Mouse (Mus musculus) limb, embryonic 15.5 days (tissue): ENCODE measurements at regions not wholly inside any gene's neighbourhood (a gene's known extent, or its start where the extent isn't known, plus 50 kb on each side); places are given as distances from the start of the nearest gene placed in this dataset.
A peak's percentile ranks its signal among the peaks of the same experiment; 100 is the strongest.
"Not testable (repeated sequence)": the region's sequence is repeated elsewhere in the genome, so short reads cannot be mapped to it uniquely, and the experiment has no call there.

Experiments
- ATAC-seq: fragments of 200-750 bp; cut with Nextera tagmentation; 2 replicates; pipeline ENCODE4 v1.8.0; 2017; ENCODE audit warnings: low read depth, moderate TSS enrichment; ENCODE audit not compliant: insufficient number of reproducible peaks, low FRiP score, low TSS enrichment
- H3K27ac ChIP-seq: fragments of 300-500 bp; sonication (generic); 2 replicates; pipeline ENCODE4 v1.5.1; 2015; ENCODE audit warnings: moderate library complexity, mild to moderate bottlenecking, inconsistent platforms
- H3K27me3 ChIP-seq: fragments of 300-500 bp; sonication (generic); 2 replicates; pipeline ENCODE4 v1.6.1; 2015; ENCODE audit warnings: inconsistent platforms
- H3K36me3 ChIP-seq: fragments of 300-500 bp; sonication (generic); 2 replicates; pipeline ENCODE4 v1.6.1; 2015; ENCODE audit warnings: inconsistent platforms
- H3K4me1 ChIP-seq: fragments of 300-500 bp; sonication (generic); 2 replicates; pipeline ENCODE4 v1.6.1; 2015; ENCODE audit warnings: inconsistent platforms
- H3K4me2 ChIP-seq: fragments of 300-500 bp; sonication (generic); 2 replicates; pipeline ENCODE4 v1.6.1; 2015; ENCODE audit warnings: mild to moderate bottlenecking, inconsistent platforms
- H3K4me3 ChIP-seq: fragments of 300-500 bp; sonication (generic); 2 replicates; pipeline ENCODE4 v1.5.1; 2015; ENCODE audit warnings: mild to moderate bottlenecking, inconsistent platforms
- H3K9ac ChIP-seq: fragments of 300-500 bp; sonication (generic); 2 replicates; pipeline ENCODE4 v1.6.1; 2015; ENCODE audit warnings: inconsistent platforms
- H3K9me3 ChIP-seq: fragments of 300-500 bp; sonication (generic); 2 replicates; pipeline ENCODE4 v1.6.1; 2016; ENCODE audit warnings: inconsistent platforms
- WGBS: fragments of 180-500 bp; shearing (Covaris S2); methylation state at CpG from one replicate; pipeline ENCODE4 v1.1.7; 2015; 5-methylcytosine and 5-hydroxymethylcytosine counted together

DNA sequence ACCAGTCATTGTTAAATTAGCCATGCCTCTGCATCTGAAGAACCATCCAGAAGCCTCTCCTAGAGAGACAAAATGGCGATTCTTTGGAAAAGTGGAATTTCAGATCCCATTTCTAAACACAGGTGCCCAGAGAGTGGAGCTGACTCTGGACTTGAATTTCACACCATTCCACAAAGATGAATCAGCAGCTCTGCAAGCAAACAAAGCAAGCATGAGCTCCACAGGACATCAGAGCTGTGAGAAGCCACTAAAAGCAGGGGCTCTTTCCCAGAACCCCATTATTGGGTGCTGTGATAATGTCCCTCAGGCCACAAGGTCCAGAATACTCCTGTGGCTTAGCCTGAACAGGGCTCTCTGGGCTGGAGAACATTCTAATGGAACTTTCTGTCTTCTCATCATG lies 119.4 kb upstream of the Tenm4 start:
- 78% methylated on average over 1 of the region's 1 CpGs for WGBS
- Histone ChIP-seq H3K27me3 (no peaks in the 10 kb centered on the region), H3K4me3 (no peak overlapping the region), H3K36me3 (no peaks in the 10 kb centered on the region), H3K4me2 (no peak overlapping the region), H3K27ac (no peak overlapping the region), H3K4me1 (no peaks in the 10 kb centered on the region), H3K9ac (no peak overlapping the region), H3K9me3 (no peaks in the 10 kb centered on the region)
- no peak for ATAC-seq

DNA sequence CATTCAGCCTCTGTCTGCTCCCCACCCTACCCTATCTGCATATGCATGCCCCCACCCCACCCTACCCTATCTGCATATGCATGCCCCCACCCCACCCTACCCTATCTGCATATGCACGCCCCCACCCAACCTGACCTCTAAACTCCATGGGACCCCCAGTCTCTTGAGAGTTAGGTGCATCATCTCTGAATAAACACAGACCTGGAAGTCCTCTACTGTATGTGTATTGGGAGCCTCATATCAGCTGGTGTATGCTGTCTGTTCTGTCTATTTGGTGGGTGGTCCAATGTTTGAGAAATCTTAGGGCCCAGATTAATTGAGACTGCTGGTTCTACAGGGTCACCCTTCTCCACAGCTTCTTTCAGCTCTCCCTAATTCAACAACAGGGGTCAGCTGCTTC lies 109.4 kb upstream of the Tenm4 start:
- ATAC-seq, H3K4me2 ChIP-seq: not testable (repeated sequence)
- 63% methylated on average over 1 of the region's 1 CpGs for WGBS

GRCm38 (mm10) chr7:96078511-96078910 lies 92.5 kb upstream of the Tenm4 start:
- Histone ChIP-seq H3K4me2 (no peak overlapping the region), H3K9ac (no peak overlapping the region), H3K4me3 (no peak overlapping the region), H3K27ac (no peak overlapping the region), H3K9me3 (no peaks in the 10 kb centered on the region), H3K27me3 (no peaks in the 10 kb centered on the region), H3K4me1 (no peaks in the 10 kb centered on the region), H3K36me3 (no peaks in the 10 kb centered on the region)
- WGBS: 92% methylated on average over 1 of the region's 1 CpGs
- ATAC-seq: no peak

More for the DNA sequence above, 109.4 kb upstream of the Tenm4 start:
- H3K36me3 ChIP-seq, H3K4me1 ChIP-seq, H3K9ac ChIP-seq, H3K27ac ChIP-seq, H3K27me3 ChIP-seq, H3K4me3 ChIP-seq, H3K9me3 ChIP-seq: not testable (repeated sequence)

- peak; percentile 67 for ATAC-seq
- H3K27ac ChIP-seq: 0 out of 2 replicates have a peak overlapping the region, but pooled peaks have one; percentile 4
- H3K36me3 ChIP-seq: no peaks in the 10 kb centered on the region
Observed at GRCm38 (mm10) chr7:96081676-96082075, 89.4 kb upstream of the Tenm4 start.

GRCm38 (mm10) chr7:96095185-96095584 lies 75.9 kb upstream of the Tenm4 start:
- H3K4me1 ChIP-seq: no peaks in the 10 kb centered on the region
- ATAC-seq: no peak
- no peak overlapping the region for H3K9ac ChIP-seq
- H3K27me3 ChIP-seq: no peaks in the 10 kb centered on the region
- 78% methylated on average over 4 of the region's 4 CpGs for WGBS
- no peaks in the 10 kb centered on the region for H3K36me3 ChIP-seq
- no peak overlapping the region for H3K4me2 ChIP-seq
- H3K4me3 ChIP-seq: no peak overlapping the region
- no peaks in the 10 kb centered on the region for H3K9me3 ChIP-seq
- no peak overlapping the region for H3K27ac ChIP-seq

More at GRCm38 (mm10) chr7:96081676-96082075, 89.4 kb upstream of the Tenm4 start:
- Histone ChIP-seq H3K9me3 (no peaks in the 10 kb centered on the region), H3K27me3 (no peaks in the 10 kb centered on the region), H3K4me2 (no peak overlapping the region), H3K4me3 (no peak overlapping the region), H3K9ac (no peak overlapping the region), H3K4me1 (no peaks in the 10 kb centered on the region)
- 27% methylated on average over 4 of the region's 4 CpGs for WGBS

DNA sequence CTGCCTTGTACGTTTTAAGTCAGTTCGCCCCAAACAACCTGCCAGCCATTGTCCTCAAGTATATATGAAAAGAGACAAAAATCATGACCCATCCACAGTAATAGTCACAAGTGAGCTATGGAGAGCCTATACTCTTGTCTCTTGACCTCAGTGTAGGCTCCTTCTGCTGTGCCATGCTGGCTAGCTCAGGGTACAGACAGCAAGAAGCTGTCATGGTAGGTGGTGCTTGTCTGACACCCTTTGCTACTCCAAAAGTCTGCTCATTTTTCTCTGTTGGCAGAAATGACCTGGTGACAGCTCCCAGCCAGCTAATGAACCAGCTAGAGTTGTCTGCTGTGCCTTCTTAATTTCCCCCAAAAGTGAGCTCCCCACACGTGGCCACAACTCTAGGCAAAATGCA lies 75.3 kb upstream of the Tenm4 start:
- no peak overlapping the region for H3K27ac ChIP-seq
- H3K27me3 ChIP-seq: no peaks in the 10 kb centered on the region
- no peaks in the 10 kb centered on the region for H3K36me3 ChIP-seq
- WGBS: 74% methylated on average over 3 of the region's 3 CpGs
- no peak overlapping the region for H3K9ac ChIP-seq
- H3K9me3 ChIP-seq: no peaks in the 10 kb centered on the region
- no peak overlapping the region for H3K4me3 ChIP-seq
- H3K4me2 ChIP-seq: no peak overlapping the region
- no peaks in the 10 kb centered on the region for H3K4me1 ChIP-seq
- no peak for ATAC-seq

DNA sequence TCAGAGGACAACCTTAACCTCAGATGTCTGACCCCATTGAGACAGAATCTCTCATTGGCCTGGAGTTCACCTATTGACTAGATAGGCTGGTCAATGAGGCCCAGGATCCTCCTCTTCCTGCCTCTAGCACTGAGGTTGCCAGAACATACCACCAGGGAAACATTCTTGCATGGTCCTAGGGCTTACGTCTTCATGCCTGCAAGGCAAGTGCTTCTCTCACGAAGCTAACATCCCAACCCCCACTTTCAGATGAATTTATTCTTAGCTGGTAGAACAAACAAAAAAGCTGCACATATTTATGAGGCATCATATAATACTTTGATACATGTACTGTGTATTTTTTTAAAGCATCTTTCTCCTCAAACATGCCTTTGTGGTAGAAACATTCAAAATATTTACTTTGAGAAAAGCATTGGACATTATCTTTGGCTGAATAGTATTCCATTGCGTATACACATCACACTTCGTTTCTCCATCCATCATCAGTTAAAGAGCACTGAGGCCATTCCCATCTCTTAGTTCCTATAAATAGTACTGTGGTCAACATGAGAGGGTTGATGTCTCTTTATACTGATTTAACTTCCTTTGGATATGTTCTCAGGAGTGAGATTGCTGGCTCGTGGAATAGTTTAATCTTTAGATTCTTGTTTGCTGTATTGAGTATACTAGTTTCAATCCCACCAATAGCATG lies 72.2 kb upstream of the Tenm4 start:
- 83% methylated on average over 5 of the region's 5 CpGs for WGBS
- Histone ChIP-seq H3K4me1 (no peaks in the 10 kb centered on the region), H3K9ac (no peak overlapping the region)

DNA sequence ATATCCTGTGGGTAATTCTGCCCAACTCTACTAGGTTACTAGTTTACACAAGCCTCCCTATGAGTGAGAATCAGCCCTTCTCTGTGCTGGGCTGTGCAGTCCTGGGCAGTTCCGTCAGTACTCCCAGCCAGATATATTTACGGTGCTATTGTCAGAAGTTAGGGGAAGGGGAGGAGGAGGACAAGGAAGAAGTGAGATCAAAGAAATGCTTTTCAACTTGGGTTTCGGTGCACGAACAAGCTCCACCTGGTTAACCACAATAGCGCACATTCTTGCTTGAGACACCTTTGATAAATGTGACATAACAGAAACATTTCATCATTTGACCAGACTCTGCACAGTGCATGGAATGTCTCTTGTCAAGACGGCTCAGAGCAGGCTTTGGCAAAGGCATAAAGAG lies 68.3 kb upstream of the Tenm4 start:
- 48% methylated on average over 6 of the region's 6 CpGs for WGBS
- no peaks in the 10 kb centered on the region for H3K4me1 ChIP-seq
- H3K4me3 ChIP-seq: no peak overlapping the region
- no peaks in the 10 kb centered on the region for H3K36me3 ChIP-seq
- H3K27ac ChIP-seq: no peak overlapping the region
- no peak overlapping the region for H3K9ac ChIP-seq
- no peaks in the 10 kb centered on the region for H3K27me3 ChIP-seq
- ATAC-seq: no peak
- no peak overlapping the region for H3K4me2 ChIP-seq
- no peaks in the 10 kb centered on the region for H3K9me3 ChIP-seq

More for the DNA sequence above, 72.2 kb upstream of the Tenm4 start:
- no peaks in the 10 kb centered on the region for H3K27me3 ChIP-seq
- no peak overlapping the region for H3K4me2 ChIP-seq
- no peaks in the 10 kb centered on the region for H3K9me3 ChIP-seq
- H3K4me3 ChIP-seq: no peak overlapping the region
- no peaks in the 10 kb centered on the region for H3K36me3 ChIP-seq
- no peak for ATAC-seq
- H3K27ac ChIP-seq: no peak overlapping the region

DNA sequence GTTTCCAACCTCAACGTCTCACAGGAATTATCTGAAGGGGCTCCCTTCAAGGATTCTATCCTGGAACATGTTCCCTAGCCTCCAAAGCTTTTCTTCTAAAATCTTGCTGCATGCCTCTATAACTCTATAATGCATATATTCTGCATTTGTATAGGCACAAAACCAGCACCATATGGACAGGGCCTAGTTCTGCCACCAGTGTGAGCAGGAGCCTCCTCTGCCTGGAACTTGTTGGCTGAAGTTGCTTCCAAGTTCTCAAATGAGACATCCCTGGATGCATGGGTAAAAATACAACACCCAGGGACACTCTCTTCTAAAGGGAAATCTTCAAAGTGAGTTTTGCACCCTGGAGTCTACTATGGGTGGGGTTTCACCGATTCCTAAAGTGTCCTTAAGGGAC lies 62.3 kb upstream of the Tenm4 start:
- H3K4me3 ChIP-seq: no peak overlapping the region
- WGBS: 68% methylated on average over 2 of the region's 2 CpGs
- H3K27me3 ChIP-seq: no peaks in the 10 kb centered on the region
- H3K4me2 ChIP-seq: no peak overlapping the region
- ATAC-seq: no peak
- no peak overlapping the region for H3K9ac ChIP-seq
- no peaks in the 10 kb centered on the region for H3K36me3 ChIP-seq
- H3K27ac ChIP-seq: no peak overlapping the region
- H3K9me3 ChIP-seq: no peaks in the 10 kb centered on the region
- no peaks in the 10 kb centered on the region for H3K4me1 ChIP-seq

- WGBS: 74% methylated on average over 8 of the region's 8 CpGs
- H3K27ac ChIP-seq: no peak overlapping the region
- no peaks in the 10 kb centered on the region for H3K4me1 ChIP-seq
- H3K9ac ChIP-seq: no peak overlapping the region
- no peak overlapping the region for H3K4me2 ChIP-seq
- no peak for ATAC-seq
- no peak overlapping the region for H3K4me3 ChIP-seq
- H3K27me3 ChIP-seq: no peaks in the 10 kb centered on the region
- H3K9me3 ChIP-seq: no peaks in the 10 kb centered on the region
- no peaks in the 10 kb centered on the region for H3K36me3 ChIP-seq
Observed at GRCm38 (mm10) chr7:96120142-96120541, 50.9 kb upstream of the Tenm4 start.
